Mouse (Mus musculus): ENCODE results near the gene Dhdh. TPM values are rescaled to one million over a fixed set of nuclear protein-coding genes. Genes with fewer than 3 reads are reported as not detected.
"Not testable (repeated sequence)": the region's sequence is repeated elsewhere in the genome, so short reads cannot be mapped to it uniquely, and the experiment has no call there.

Gene Dhdh
- total and polyA plus RNA-seq, 3 experiments = 6.4 to 8.9 (median 8.2) TPM

- Histone ChIP-seq H3K9ac (ENCODE audit: low read depth, low read length) (no peak overlapping the region), H3K36me3 (ENCODE audit: control insufficient read depth, insufficient read depth, low read length) (no peaks in the 10 kb centered on the region), H3K79me2 (replicated peaks; ENCODE audit: control insufficient read depth, insufficient read depth, low read length) (no peaks in the 10 kb centered on the region), H3K4me3 (no peak overlapping the region), H3K27me3 (ENCODE audit: control insufficient read depth, insufficient read depth, low read length) (no peaks in the 10 kb centered on the region), H3K4me1 (ENCODE audit: control insufficient read depth, insufficient read depth, low read length) (no peaks in the 10 kb centered on the region), H3K27ac (no peak overlapping the region)
- DNase-seq = no peak
- intact Hi-C loops (cut with DNase I) = no loop called here
- no peak for TF ChIP-seq EP300 (IDR thresholded peaks at IDR 0.05; ENCODE audit: insufficient read depth, low read depth, low read length)
- no peak for TF ChIP-seq POLR2A (IDR thresholded peaks at IDR 0.05; ENCODE audit: insufficient read depth, low read depth, low read length)
- TF ChIP-seq CTCF (IDR thresholded peaks at IDR 0.05) = no peak
- WGBS = 58% methylated on average over 1 of the region's 1 CpGs
Observed at GRCm38 (mm10) chr7:45482166-45482565, 6.4 kb downstream of the Dhdh start.

GRCm38 (mm10) chr7:45481374-45481927, 7.2 kb downstream of the Dhdh start, which contains the start of gene Tulp2:
Gene Tulp2, plus strand, starts transcription at chr7:45481877.
- H3K4me3 ChIP-seq = no peak within 1 kb of the TSS
- H3K36me3 ChIP-seq (ENCODE audit: control insufficient read depth, insufficient read depth, low read length) = no peaks in the 10 kb centered on the region
- TF ChIP-seq EP300 (IDR thresholded peaks at IDR 0.05; ENCODE audit: insufficient read depth, low read depth, low read length) = no peak
- TF ChIP-seq CTCF (IDR thresholded peaks at IDR 0.05) = no peak
- TF ChIP-seq POLR2A (IDR thresholded peaks at IDR 0.05; ENCODE audit: insufficient read depth, low read depth, low read length) = no peak
- H3K79me2 ChIP-seq (replicated peaks; ENCODE audit: control insufficient read depth, insufficient read depth, low read length) = no peaks in the 10 kb centered on the region
- H3K4me1 ChIP-seq (ENCODE audit: control insufficient read depth, insufficient read depth, low read length) = no peaks in the 10 kb centered on the region
- peak; percentile 60 to 65 for DNase-seq
- H3K27ac ChIP-seq = no peak within 1 kb of the TSS
- WGBS = 45% methylated on average over 15 of the region's 15 CpGs
- intact Hi-C loops (cut with DNase I) = no loop called here
- H3K9ac ChIP-seq (ENCODE audit: low read depth, low read length) = no peak within 1 kb of the TSS
- H3K27me3 ChIP-seq (ENCODE audit: control insufficient read depth, insufficient read depth, low read length) = no peaks in the 10 kb centered on the region

- DNase-seq; H3K36me3 ChIP-seq (ENCODE audit: control insufficient read depth, insufficient read depth, low read length); H3K79me2 ChIP-seq (replicated peaks; ENCODE audit: control insufficient read depth, insufficient read depth, low read length); intact Hi-C loops (cut with DNase I); H3K9ac ChIP-seq (ENCODE audit: low read depth, low read length); H3K4me1 ChIP-seq (ENCODE audit: control insufficient read depth, insufficient read depth, low read length); H3K27me3 ChIP-seq (ENCODE audit: control insufficient read depth, insufficient read depth, low read length); H3K4me3 ChIP-seq; H3K27ac ChIP-seq: not testable (repeated sequence)
- WGBS = 80% methylated on average over 3 of the region's 4 CpGs
Observed at GRCm38 (mm10) chr7:45480310-45480709, 8.3 kb downstream of the Dhdh start.

- H3K4me1 ChIP-seq (ENCODE audit: control insufficient read depth, insufficient read depth, low read length) = no peaks in the 10 kb centered on the region
- intact Hi-C loops (cut with DNase I) = no loop called here
- H3K27ac ChIP-seq = no peak overlapping the region
- no peak overlapping the region for H3K4me3 ChIP-seq
- H3K27me3 ChIP-seq (ENCODE audit: control insufficient read depth, insufficient read depth, low read length) = no peaks in the 10 kb centered on the region
- 93% methylated on average over 7 of the region's 7 CpGs for WGBS
- no peak for DNase-seq
- TF ChIP-seq POLR2A (IDR thresholded peaks at IDR 0.05; ENCODE audit: insufficient read depth, low read depth, low read length) = no peak
- no peak for TF ChIP-seq EP300 (IDR thresholded peaks at IDR 0.05; ENCODE audit: insufficient read depth, low read depth, low read length)
- TF ChIP-seq CTCF (IDR thresholded peaks at IDR 0.05) = no peak
- no peaks in the 10 kb centered on the region for H3K79me2 ChIP-seq (replicated peaks; ENCODE audit: control insufficient read depth, insufficient read depth, low read length)
- no peak overlapping the region for H3K9ac ChIP-seq (ENCODE audit: low read depth, low read length)
- H3K36me3 ChIP-seq (ENCODE audit: control insufficient read depth, insufficient read depth, low read length) = no peaks in the 10 kb centered on the region
Observed at GRCm38 (mm10) chr7:45478774-45479173, 9.8 kb downstream of the Dhdh start.

GRCm38 (mm10) chr7:45477003-45477402, 11.6 kb downstream of the Dhdh start:
- intact Hi-C loops (cut with DNase I) = loop anchor here (1.0 to 2.0 kb wide), 2 partner anchors 46 to 84 kb away; no protein-coding TSS in a partner anchor
- 0% methylated on average over 3 of the region's 3 CpGs for WGBS
- Histone ChIP-seq H3K9ac (ENCODE audit: low read depth, low read length) (no peak overlapping the region), H3K27ac (peak overlapping the region; percentile 12; the same call in 1 of the 2 replicates), H3K4me3 (no peak overlapping the region), H3K79me2 (replicated peaks; ENCODE audit: control insufficient read depth, insufficient read depth, low read length) (no peaks in the 10 kb centered on the region), H3K27me3 (ENCODE audit: control insufficient read depth, insufficient read depth, low read length) (no peaks in the 10 kb centered on the region), H3K4me1 (ENCODE audit: control insufficient read depth, insufficient read depth, low read length) (no peaks in the 10 kb centered on the region), H3K36me3 (ENCODE audit: control insufficient read depth, insufficient read depth, low read length) (no peaks in the 10 kb centered on the region)
- TF ChIP-seq POLR2A (IDR thresholded peaks at IDR 0.05; ENCODE audit: insufficient read depth, low read depth, low read length) (no peak), CTCF (IDR thresholded peaks at IDR 0.05) (peak; percentile 85), EP300 (IDR thresholded peaks at IDR 0.05; ENCODE audit: insufficient read depth, low read depth, low read length) (0 out of 2 replicates have a peak, but pooled peaks have one; percentile 61)
- DNase-seq = peak in 1 of 2 experiments; percentile 64

- no peak for DNase-seq
- intact Hi-C loops (cut with DNase I) = loop anchor here (2.0 kb wide), 1 partner anchor 84 kb away; no protein-coding TSS in a partner anchor
- peak overlapping the region; percentile 12; the same call in 1 of the 2 replicates for H3K27ac ChIP-seq
- H3K4me3 ChIP-seq = no peak overlapping the region
- no peaks in the 10 kb centered on the region for H3K79me2 ChIP-seq (replicated peaks; ENCODE audit: control insufficient read depth, insufficient read depth, low read length)
- TF ChIP-seq POLR2A (IDR thresholded peaks at IDR 0.05; ENCODE audit: insufficient read depth, low read depth, low read length) = no peak
- WGBS = 20% methylated on average over 1 of the region's 1 CpGs
- H3K36me3 ChIP-seq (ENCODE audit: control insufficient read depth, insufficient read depth, low read length) = no peaks in the 10 kb centered on the region
- no peak overlapping the region for H3K9ac ChIP-seq (ENCODE audit: low read depth, low read length)
- H3K27me3 ChIP-seq (ENCODE audit: control insufficient read depth, insufficient read depth, low read length) = no peaks in the 10 kb centered on the region
- no peaks in the 10 kb centered on the region for H3K4me1 ChIP-seq (ENCODE audit: control insufficient read depth, insufficient read depth, low read length)
Observed at GRCm38 (mm10) chr7:45476453-45476852, 12.2 kb downstream of the Dhdh start.
